Mouse (Mus musculus) natural killer cell, adult 2 months (primary cell): Measurements from ENCODE around the gene Ambra1.
A peak's percentile ranks its signal among the peaks of the same experiment; 100 is the strongest.

Experiments
- DNase-seq, 2 experiments: peaks; one replicate each; pipeline ENCODE4 v3.0.0; 2022; ENCODE audit warnings: low spot score in 2 of 2

Ambra1 gene

DNA sequence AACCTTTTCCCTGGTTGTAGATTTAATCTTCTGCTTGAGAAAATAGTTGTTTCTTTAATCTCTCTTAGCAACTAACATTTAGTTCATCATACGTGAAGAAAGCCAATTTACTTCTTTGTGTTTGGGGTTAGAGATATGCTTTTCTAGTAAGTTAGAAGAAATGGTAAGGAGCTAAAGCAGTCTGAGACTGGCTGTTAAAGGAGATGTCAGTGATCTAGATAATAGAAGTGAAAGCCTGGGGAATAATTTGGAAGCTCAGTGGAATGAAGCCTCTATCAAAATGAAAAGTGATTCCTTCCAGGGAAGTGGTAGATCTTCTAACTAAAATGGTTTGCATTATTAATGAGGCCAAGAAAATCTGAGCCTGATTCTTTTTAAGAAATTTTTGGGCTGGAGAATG, 141.3 kb downstream of the Ambra1 start:
- DNase-seq = no peak

DNA sequence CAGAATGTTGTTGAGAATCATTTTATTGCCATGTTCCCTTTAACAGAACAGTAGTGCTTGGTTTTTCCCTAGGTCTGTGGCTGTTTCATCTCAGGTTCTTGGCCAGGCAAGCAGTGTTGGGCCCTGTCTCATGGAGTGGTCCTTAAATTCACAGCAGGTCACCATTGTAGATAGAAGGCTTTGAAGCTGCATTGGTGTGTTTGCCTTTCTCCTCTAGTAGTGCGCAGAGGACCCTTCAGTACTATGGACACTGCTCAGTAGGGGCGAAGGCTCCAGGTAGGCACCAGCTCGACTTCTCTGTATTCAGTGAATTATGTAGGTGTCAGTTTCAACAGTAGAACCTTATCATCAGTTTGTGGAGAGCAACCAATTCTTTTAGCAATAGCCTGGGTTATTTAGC, 142.7 kb downstream of the Ambra1 start:
- DNase-seq = no peak

DNA sequence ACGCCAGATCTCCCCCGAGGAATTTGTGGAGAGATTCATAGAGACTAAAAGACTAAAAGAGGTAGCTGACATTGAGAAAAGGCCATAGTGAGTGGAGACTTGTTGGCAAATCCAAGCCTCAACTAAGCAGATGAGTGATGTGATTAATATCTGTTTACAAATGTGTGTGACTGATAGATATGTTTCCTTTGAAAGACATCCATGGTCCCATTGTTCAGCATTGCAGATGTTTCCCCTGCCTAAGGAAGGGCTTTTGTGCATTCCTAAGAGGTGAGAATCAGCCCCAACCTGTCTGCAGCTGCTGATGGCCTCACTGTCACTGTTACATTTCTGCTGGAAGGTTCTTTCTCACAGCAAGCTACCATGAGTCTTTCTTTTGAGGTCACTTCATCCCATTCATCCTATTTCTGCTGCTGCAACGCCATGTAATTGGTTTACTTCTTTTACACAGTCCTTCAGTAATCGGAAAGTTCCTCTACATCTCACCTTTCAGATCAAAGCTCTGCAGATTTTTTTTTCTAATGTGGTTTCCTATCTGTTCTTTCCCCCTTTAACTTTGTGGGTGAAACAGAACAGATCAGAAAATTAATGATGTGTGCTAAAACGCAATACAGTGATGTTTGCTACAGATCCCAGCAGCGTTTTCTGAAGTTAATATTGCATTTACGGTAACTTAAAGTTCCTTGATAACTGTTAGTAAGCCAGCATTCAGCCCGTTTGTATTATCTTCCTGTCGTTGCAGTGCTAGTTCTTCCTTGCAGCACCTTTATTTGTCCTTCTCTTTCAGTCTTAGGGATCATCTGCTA, 146.3 kb downstream of the Ambra1 start:
- DNase-seq = peak in 1 of 2 experiments; percentile 12

DNA sequence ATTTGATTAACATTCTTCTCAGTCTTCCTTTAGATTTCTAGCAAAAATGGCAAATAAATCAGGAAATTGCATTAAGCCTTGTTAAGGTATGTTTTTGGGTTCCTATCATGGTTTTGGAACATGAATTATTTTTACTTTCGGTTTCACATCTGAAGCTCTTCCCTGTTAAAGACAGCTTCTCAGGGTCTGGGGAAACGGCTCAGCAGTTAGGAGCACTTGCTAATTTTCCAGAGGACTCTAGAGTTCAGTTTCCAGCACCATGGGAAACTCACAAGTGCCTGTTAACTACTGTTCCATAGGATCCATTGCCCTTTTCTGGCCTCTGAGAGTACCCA, 146.8 kb downstream of the Ambra1 start:
- peak in 1 of 2 experiments; percentile 0 for DNase-seq

DNA sequence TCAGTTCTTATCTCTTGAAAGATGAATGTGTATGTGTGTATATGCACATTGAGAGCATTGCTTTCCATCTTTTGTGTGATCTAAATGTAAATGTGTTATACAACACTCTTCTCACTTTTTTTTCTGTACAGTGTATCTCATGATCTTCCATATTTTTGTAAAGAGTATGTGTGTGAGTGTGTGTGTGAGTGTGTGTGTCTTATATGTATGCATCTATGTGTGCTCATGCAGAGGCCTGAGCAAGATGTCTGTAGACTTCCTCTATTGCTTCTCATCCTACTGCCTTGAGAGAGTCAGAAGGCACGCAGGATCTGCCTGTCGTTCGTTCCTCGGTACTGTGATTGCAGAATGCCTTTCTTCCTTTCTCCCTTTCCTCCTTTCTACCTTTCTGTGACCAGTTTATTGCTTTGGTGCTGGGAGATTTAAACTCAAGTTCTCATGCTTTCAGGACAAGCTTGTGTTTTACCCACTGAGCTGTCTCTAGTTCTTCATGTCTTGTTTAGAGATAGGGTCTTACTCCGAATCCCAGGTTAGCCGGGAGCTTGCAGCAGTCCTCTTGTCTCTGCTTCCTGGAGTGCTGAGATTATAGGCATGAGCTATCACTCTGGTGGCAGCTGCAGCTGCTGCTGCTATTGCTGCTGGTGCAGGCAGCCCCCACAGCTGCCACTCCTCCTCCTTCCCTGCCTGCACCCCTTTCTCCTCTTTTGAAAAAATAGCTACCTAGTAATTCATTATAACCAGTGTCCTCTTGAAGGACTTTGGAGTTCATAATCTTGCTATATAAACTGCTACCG, 148.7 kb downstream of the Ambra1 start:
- DNase-seq = no peak

DNA sequence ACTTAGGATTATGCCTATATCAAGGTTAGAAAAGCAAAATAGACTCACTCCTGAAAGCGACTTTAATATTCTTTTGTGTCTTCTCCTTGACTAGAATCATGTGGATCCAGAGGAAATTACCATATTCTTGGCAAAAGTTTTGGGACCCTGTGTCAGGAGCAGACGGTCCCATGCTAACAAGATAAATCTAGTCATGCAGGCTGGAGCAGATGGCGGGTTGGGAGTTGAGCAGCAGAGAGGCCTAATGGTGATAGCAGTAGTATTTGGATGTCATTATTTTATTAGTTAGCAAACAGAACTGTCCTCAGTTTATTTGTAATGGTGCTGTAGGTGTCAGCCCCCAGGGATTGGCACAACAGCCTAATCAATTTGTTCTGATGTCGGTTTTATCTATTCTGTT, 154.0 kb downstream of the Ambra1 start:
- DNase-seq = no peak

GRCm38 (mm10) chr2:91884616-91885015, 154.7 kb downstream of the Ambra1 start:
- no peak for DNase-seq

- no peak for DNase-seq
Measured at GRCm38 (mm10) chr2:91894716-91895115, 164.8 kb downstream of the Ambra1 start.

GRCm38 (mm10) chr2:91895401-91895800, 165.5 kb downstream of the Ambra1 start:
- DNase-seq = no peak

DNA sequence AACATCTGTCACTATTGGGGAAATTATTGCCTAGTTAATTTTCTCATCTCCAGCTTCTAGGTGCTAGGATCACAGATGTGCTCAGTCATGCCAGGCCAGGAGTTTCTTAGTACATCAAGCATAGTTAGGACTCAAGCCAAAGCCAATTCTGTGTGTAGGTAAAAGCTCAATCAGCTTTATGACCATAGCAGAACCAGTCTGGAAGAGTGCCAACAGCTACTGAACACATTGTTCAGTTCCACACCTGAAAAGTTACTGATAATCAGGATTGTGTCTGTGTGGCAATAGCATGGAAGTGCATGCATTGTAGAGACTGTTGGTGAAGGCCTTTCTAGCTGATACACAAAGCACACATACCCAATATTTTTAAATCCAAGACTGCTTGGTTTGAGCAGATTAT, 168.0 kb downstream of the Ambra1 start:
- no peak for DNase-seq

DNA sequence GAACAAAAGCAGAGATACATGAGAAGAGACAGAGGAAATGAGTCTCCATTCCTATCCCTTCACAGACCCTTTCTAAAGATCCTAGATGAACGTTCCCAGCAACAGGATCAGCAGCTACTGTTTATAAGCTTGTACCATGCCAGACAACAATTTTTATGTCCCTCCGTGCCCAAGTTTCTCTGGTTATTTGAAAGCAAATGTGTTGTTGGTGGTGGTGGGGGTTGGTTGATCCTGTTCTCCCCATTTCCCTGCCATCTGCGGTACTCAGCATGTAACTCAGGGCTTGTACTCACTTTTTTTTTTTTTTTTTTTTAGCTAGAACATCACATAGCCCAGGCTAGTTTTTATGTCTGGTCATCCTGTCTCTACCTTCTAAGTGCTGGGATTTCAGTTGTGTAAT, 169.2 kb downstream of the Ambra1 start:
- no peak for DNase-seq

DNA sequence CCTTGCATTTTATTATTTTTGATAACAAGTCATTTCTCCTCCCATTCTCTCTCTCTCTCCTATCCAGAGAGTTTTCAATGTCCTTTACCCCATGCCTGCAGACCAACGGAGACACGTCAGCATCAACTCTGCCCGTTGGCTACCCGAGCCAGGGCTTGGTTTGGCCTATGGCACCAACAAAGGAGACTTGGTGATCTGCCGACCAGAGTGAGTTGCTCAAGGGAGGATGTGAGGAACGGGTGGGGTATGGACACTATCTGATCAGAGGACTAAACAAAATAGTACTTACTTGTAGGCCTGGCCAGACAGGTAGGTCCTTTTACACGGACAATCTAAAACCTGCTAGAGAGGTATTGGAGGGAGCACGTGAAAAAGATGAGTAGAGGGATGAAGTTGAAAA, 170.5 kb downstream of the Ambra1 start:
- no peak for DNase-seq

DNA sequence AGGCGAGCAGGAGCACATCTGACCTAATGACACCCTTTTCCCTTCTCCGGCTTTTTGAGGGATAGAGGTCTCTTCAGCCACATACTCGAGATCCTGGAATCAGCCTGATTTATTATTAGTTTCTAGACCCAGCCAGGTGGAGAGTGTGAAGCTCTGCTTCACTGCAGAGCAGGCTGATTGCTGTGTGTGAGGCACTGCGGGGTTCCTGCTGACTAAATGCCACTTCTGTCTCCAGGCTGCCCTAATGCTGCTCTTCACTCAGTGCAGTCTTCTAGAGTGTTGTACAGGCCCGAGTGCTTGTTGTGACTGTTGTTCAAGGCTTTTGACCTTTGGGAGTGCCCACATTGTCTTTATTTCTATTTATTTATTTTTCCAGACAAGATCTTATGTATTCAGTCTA, 172.4 kb downstream of the Ambra1 start:
- DNase-seq = no peak

DNA sequence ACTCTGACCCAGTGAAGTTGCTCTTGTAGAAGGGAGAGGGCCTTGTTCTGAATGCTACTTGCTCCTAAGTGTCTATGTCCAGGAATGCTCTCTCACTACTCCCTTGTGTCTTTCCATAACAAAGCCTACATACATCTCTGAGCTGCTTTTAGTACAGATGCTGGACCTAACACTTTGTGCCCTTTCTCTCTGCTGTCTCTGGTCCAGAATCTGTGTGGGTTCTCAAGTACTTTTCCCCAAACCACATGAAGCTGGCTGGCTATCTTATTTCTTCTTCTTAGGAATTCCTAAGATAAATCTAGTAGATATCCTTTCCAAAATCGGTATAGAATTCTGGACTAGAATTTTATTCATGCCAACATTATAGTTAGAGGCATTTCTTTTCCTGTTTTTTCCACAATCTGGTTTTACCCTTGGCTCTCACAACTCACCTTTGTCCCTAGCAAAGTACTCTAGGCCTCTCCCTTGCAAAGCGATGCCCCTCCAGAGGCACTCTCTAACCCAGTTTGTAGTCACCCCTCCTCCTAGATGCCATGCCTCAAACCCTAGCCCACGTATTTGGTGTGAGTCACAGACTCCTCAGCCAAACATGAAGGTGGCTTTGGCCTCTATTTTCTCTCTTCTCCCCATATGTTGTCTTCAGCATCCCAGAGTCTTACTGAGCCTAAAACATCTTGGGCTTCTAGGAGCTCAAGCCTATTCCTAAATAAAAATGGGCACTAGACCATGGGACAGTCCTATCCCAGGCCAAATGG, 173.4 kb downstream of the Ambra1 start:
- no peak for DNase-seq

GRCm38 (mm10) chr2:91904618-91905307, 174.8 kb downstream of the Ambra1 start:
- no peak for DNase-seq

DNA sequence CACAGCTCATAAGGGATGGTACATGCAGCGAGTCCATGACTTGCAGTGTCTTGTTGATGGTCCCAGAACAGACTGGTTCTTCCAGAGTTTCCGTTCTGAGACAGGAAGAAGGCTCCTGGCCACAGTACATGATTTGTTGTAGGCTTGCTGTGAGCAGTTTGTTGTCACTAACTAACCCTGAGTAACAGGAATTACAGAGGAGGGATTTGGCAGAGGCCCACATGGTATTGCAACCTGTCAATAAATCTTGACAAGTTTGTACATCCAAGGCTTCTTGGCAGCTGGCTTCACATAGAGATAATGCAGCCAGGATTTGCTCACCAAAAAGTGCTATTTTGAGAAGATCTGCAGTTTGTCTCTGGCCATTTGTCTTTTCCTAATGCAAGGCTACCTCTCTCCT, 176.2 kb downstream of the Ambra1 start:
- no peak for DNase-seq

- no peak for DNase-seq
Measured at GRCm38 (mm10) chr2:91912616-91913015, 182.7 kb downstream of the Ambra1 start.

GRCm38 (mm10) chr2:91913328-91914110, 183.6 kb downstream of the Ambra1 start:
- DNase-seq = no peak

GRCm38 (mm10) chr2:91916346-91916977, 186.5 kb downstream of the Ambra1 start:
- no peak for DNase-seq

GRCm38 (mm10) chr2:91917096-91917495, 187.2 kb downstream of the Ambra1 start:
- DNase-seq = no peak

- DNase-seq = no peak
Measured at GRCm38 (mm10) chr2:91920130-91920529, 190.2 kb downstream of the Ambra1 start.
